In genomic region chr2:20894100-20894690, GRCm38 (mm10) we compare ENCODE assay signal across 8 mouse cellular contexts.
DNase-seq lines count a peak whose midpoint lies in the region; ATAC-seq and TF ChIP-seq lines count a peak whose summit lies in the region.

No protein-coding gene starts in this region.

- H3K27ac ChIP-seq in MEL (ENCODE audit: control insufficient read depth, low read depth, low read length): no peak overlapping the region
- H3K27ac ChIP-seq in hindbrain, embryonic 14.5 days: 0 out of 2 replicates have a peak overlapping the region, but pooled peaks have one; percentile 20
- H3K27ac ChIP-seq in small intestine, adult 2 months (ENCODE audit: insufficient read depth, low read depth, low read length): no peak overlapping the region

- H3K4me1 ChIP-seq in MEL (ENCODE audit: control insufficient read depth in 1 of 2, insufficient read depth in 2 of 2, low read length in 2 of 2): peaks cover 0 to 7% of the 10 kb centered on the region in 2 experiments
- H3K4me1 ChIP-seq in hindbrain, embryonic 14.5 days (replicated peaks; ENCODE audit: control insufficient read depth, insufficient read depth, low read length): 0 out of 2 replicates have a peak, but pooled peaks cover 12% of the 10 kb centered on the region
- H3K4me1 ChIP-seq in small intestine, adult 2 months (ENCODE audit: control insufficient read depth, insufficient read depth, insufficient read length, low read length): peaks cover 2% of the 10 kb centered on the region; the same call in 1 of the 2 replicates

- H3K9ac ChIP-seq in MEL (ENCODE audit: control insufficient read depth, low read depth, low read length, poor library complexity, severe bottlenecking): no peak overlapping the region
- no peak overlapping the region for H3K9ac ChIP-seq in hindbrain, embryonic 14.5 days

- ATAC-seq in hindbrain, embryonic 14.5 days (ENCODE audit: low FRiP score): peak; percentile 43; the same call in 1 of the 2 replicates

- H3K4me2 ChIP-seq in hindbrain, embryonic 14.5 days (replicated peaks): no peak overlapping the region

- peaks cover 5 to 7% of the 10 kb centered on the region in 2 experiments for H3K36me3 ChIP-seq in MEL (ENCODE audit: control insufficient read depth in 1 of 2, insufficient read depth in 2 of 2, low read length in 2 of 2)
- H3K36me3 ChIP-seq in hindbrain, embryonic 14.5 days (replicated peaks; ENCODE audit: control insufficient read depth, insufficient read depth): peaks cover 7% of the 10 kb centered on the region; the same call in 1 of the 2 replicates
- peaks cover 1% of the 10 kb centered on the region; the same call in 1 of the 2 replicates for H3K36me3 ChIP-seq in small intestine, adult 2 months (ENCODE audit: control insufficient read depth, insufficient read depth, low read length)

- H3K79me2 ChIP-seq in MEL (ENCODE audit: control insufficient read depth, insufficient read depth, low read length, poor library complexity): peaks cover 1% of the 10 kb centered on the region; the same call in 1 of the 2 replicates

- TF ChIP-seq RAD21 in MEL (IDR thresholded peaks at IDR 0.05; ENCODE audit: low read depth, low read length): peak; percentile 35

- H3K4me3 ChIP-seq in MEL (ENCODE audit: control insufficient read depth in 1 of 2, insufficient read depth in 1 of 2, low read depth in 2 of 2, low read length in 2 of 2): no peak overlapping the region
- no peak overlapping the region for H3K4me3 ChIP-seq in hindbrain, embryonic 14.5 days (replicated peaks; ENCODE audit: low read length)
- H3K4me3 ChIP-seq in small intestine, adult 2 months (ENCODE audit: low read depth, low read length): no peak overlapping the region

- TF ChIP-seq CTCF in MEL (IDR thresholded peaks at IDR 0.05 in 2 of 3, conservative IDR thresholded peaks at IDR 0.05 in 1 of 3; ENCODE audit: control insufficient read depth in 1 of 3, insufficient read depth in 1 of 3, low read depth in 2 of 3, low read length in 3 of 3, poor library complexity in 1 of 3, severe bottlenecking in 1 of 3): peak; percentile 27 to 70 (median 66)
- TF ChIP-seq CTCF in small intestine, adult 2 months (IDR thresholded peaks at IDR 0.05; ENCODE audit: extremely low read depth, insufficient read length, insufficient replicate concordance, low read depth, low read length): peak; percentile 59; the same call in 1 of the 2 replicates

- no peaks in the 10 kb centered on the region for H3K27me3 ChIP-seq in MEL (ENCODE audit: control insufficient read depth in 1 of 2, insufficient read depth in 2 of 2, low read length in 2 of 2)
- no peaks in the 10 kb centered on the region for H3K27me3 ChIP-seq in hindbrain, embryonic 14.5 days (ENCODE audit: control insufficient read depth, insufficient read depth, low read length)
- H3K27me3 ChIP-seq in small intestine, adult 2 months (ENCODE audit: control insufficient read depth, insufficient read depth, low read length): no peaks in the 10 kb centered on the region

- 39% methylated on average over 5 of the region's 5 CpGs for WGBS in hindbrain, embryonic 14.5 days
- 44% methylated on average over 5 of the region's 5 CpGs for WGBS in small intestine, adult 2 months

- TF ChIP-seq POLR2A in MEL (IDR thresholded peaks at IDR 0.05; ENCODE audit: control insufficient read depth in 1 of 2, insufficient read depth in 1 of 2, low read depth in 1 of 2, low read length in 2 of 2, poor library complexity in 1 of 2): no peak
- TF ChIP-seq POLR2A in small intestine, adult 2 months (IDR thresholded peaks at IDR 0.05; ENCODE audit: low read depth, low read length): no peak

- H3K9me3 ChIP-seq in MEL (replicated peaks; ENCODE audit: insufficient read depth, low read length): no peaks in the 10 kb centered on the region
- H3K9me3 ChIP-seq in hindbrain, embryonic 14.5 days (ENCODE audit: control insufficient read depth, low read length): no peaks in the 10 kb centered on the region

- DNase-seq in adrenal gland, adult 2 months: peak; percentile 53
- no peak for DNase-seq in adrenal gland, adult 8-10 months
- DNase-seq in MEL (ENCODE audit: low read depth, low spot score): peak; percentile 83
- DNase-seq in embryo, embryonic 9.5 days (ENCODE audit: extremely low spot score): peak; percentile 49
- peak; percentile 42 for DNase-seq in hindbrain, embryonic 14.5 days (ENCODE audit: low spot score)
- DNase-seq in lung, postnatal 10 days: peak; percentile 38
- DNase-seq in gastrocnemius, postnatal 10 days: no peak

- no peak for TF ChIP-seq EP300 in MEL (IDR thresholded peaks at IDR 0.05; ENCODE audit: low read depth in 1 of 2, low read length in 2 of 2)

TF ChIP-seq in MEL, 35 proteins besides CTCF, POLR2A, EP300 and RAD21:
- TF ChIP-seq CHD2 (IDR thresholded peaks at IDR 0.05; ENCODE audit: low read length): no peak
- no peak for TF ChIP-seq E2F4 (IDR thresholded peaks at IDR 0.05; ENCODE audit: borderline replicate concordance, low read depth, low read length)
- no peak for TF ChIP-seq POLR2AphosphoS5 (IDR thresholded peaks at IDR 0.05; ENCODE audit: borderline replicate concordance, low read depth, low read length)
- peak; percentile 34; the same call in 1 of the 2 replicates for TF ChIP-seq SIN3A (IDR thresholded peaks at IDR 0.05; ENCODE audit: low read length)
- TF ChIP-seq ETS1 (IDR thresholded peaks at IDR 0.05; ENCODE audit: low read depth, low read length): peak; percentile 87
- peak; percentile 74 for TF ChIP-seq SMC3 (IDR thresholded peaks at IDR 0.05; ENCODE audit: low read depth, low read length)
- TF ChIP-seq TAL1 (IDR thresholded peaks at IDR 0.05; ENCODE audit: low read length): peak; percentile 23; the same call in 1 of the 2 replicates
- TF ChIP-seq KAT2A (conservative IDR thresholded peaks at IDR 0.05; ENCODE audit: low read depth, low read length): no peak
- TF ChIP-seq TCF12 (IDR thresholded peaks at IDR 0.05; ENCODE audit: low read depth, low read length): no peak
- no peak for TF ChIP-seq UBTF (IDR thresholded peaks at IDR 0.05; ENCODE audit: borderline replicate concordance, insufficient read depth, low read depth, low read length)

Comparison
In these comparisons a context has a peak if more than half of its experiments do, and no peak if none do; other contexts are left out.
1. DNase-seq: peak in adrenal gland, adult 2 months (single experiment), MEL (single experiment), embryo, embryonic 9.5 days (single experiment), hindbrain, embryonic 14.5 days (single experiment) and lung, postnatal 10 days (single experiment); none in adrenal gland, adult 8-10 months (single experiment) and gastrocnemius, postnatal 10 days (single experiment).